Mouse (Mus musculus) granulocyte monocyte progenitor cell, adult 5-6 weeks (primary cell): ENCODE results near the gene Tep1. TPM values are rescaled to one million over a fixed set of nuclear protein-coding genes. Genes with fewer than 3 reads are reported as not detected.
A peak's percentile ranks its signal among the peaks of the same experiment; 100 is the strongest.
"Not testable (repeated sequence)": the region's sequence is repeated elsewhere in the genome, so short reads cannot be mapped to it uniquely, and the experiment has no call there.

Experiments used
- ATAC-seq: replicated peaks from 2 replicates; pipeline ENCODE4 v1.8.0; 2016; ENCODE audit warnings: mild to moderate bottlenecking, moderate TSS enrichment, inconsistent platforms; ENCODE audit not compliant: poor library complexity, severe bottlenecking
- total RNA-seq, 2 experiments: library from RNA; stranded (forward) in 1 of 2; stranded (reverse) in 1 of 2; fragments of 200-712, 200-1000 nt in 1 of 2; fragments of >200 nt in 1 of 2; fragmentation: Nextera tagmentation in 1 of 2; gene quantifications; 2 replicates each; pipeline ENCODE4 v1.2.3; 2014 to 2017

The Tep1 gene
- total RNA-seq, 2 experiments from 2014 or later: 21.1 to 54.2 TPM

DNA sequence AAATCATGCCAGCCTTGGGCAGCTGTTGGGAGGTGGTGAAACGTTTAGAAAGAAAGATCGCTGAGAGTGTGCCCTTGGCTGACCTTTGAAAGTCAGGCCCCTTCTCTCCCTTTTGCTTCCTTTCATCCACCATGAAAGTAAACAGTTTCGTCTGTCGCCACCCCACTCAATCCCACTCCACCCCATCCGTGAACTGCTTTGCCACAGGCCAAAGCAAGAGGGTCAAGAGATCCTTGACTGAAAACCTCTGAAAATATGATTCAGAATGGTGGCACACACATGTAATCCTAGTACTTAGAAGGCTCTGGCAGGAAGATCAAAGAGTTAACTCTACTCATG, 414 bp upstream of the Tep1 start:
- ATAC-seq: no peak

GRCm38 (mm10) chr14:50868656-50869055, 1.7 kb downstream of the Tep1 start:
- ATAC-seq: no peak

GRCm38 (mm10) chr14:50868211-50868610, 2.1 kb downstream of the Tep1 start:
- no peak for ATAC-seq

DNA sequence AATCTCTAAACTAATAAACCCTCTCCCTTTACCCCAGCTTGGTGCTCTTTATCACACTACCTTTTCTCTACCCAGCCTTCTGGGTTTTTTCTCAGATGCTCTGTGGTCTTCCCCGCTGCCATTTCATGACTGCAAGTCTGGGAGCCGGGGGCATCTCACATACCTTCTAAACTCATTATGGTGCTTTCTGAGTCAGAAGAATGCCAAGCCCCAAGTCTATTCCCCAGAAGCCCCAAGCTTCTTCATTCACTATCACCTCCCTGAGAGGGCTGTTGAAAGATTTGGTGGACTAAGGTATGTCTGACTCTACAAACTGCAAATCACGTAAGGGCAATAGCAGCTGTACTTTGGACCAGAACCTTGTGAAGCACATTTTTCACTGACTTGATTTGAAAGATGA, 3.4 kb downstream of the Tep1 start:
- ATAC-seq: no peak

GRCm38 (mm10) chr14:50865005-50865404, 5.4 kb downstream of the Tep1 start:
- ATAC-seq: peak; percentile 85

GRCm38 (mm10) chr14:50862641-50863040, 7.7 kb downstream of the Tep1 start:
- no peak for ATAC-seq

- no peak for ATAC-seq
Observed at GRCm38 (mm10) chr14:50855788-50856187, 14.6 kb downstream of the Tep1 start.

DNA sequence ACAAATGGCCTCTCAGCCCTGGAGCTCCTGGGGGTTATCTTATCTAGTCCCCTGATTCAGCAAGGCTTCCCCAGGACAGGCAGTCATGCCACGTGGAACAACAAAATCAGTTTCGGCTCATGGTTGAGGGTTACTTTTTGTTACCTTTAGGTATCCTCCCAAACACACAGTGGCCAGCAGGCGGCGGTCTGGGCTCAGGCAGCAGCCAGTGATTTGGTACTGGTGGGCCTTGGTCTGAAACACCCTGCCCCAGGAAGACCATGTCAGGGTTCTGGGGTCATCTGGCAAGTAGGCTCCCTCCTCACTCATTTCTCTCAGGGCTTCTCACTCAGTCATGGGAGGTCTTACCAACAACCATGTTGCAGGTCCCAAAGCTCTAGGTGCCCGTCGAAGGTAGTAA, 33.1 kb downstream of the Tep1 start:
- no peak for ATAC-seq

- ATAC-seq: peak; percentile 47
Observed at GRCm38 (mm10) chr14:50834435-50834834, 35.9 kb downstream of the Tep1 start.

DNA sequence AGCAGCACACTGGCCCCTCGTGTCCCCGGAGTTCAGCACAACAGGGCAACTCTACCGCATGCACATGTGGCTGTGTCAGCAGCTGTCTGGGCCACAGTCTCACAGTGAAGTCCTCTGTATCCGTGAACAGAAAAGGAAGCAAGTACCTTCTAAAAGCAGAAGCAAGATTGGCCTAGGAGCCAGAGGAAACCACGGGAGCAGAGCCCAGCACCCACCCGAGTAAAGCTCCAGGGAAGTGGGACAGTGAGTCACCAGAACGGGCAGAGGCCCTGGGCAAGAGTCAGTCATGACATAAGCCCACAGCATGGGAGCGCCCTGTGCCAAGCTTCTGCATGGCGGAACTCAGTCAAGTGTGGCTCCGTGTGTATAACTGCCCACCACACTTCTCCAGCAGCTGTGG, 36.4 kb downstream of the Tep1 start:
- peak; percentile 89 for ATAC-seq

DNA sequence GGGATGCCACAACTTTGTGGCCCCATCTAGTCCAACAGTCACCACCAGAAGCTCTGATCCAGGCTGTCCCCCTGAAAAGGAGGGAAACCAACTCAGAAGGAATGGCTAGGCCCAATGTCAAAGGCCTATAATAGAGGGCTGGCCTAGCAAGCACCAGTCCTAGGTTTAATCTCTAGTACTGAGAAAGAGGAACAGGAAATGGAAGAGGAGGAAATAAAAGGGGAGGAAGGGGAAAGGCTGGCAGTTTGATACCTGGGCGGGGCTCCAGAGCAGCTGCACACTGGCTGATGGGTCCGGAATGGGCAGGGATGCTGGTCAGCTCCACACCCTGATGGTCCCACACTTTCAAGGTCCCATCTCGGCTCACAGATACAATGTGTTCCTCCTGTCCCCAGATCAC, 40.5 kb downstream of the Tep1 start:
- ATAC-seq: peak; percentile 40

- ATAC-seq: no peak
Observed at GRCm38 (mm10) chr14:50826579-50826978, 43.8 kb downstream of the Tep1 start.

GRCm38 (mm10) chr14:50824219-50824618, 46.1 kb downstream of the Tep1 start:
- ATAC-seq: peak; percentile 93

DNA sequence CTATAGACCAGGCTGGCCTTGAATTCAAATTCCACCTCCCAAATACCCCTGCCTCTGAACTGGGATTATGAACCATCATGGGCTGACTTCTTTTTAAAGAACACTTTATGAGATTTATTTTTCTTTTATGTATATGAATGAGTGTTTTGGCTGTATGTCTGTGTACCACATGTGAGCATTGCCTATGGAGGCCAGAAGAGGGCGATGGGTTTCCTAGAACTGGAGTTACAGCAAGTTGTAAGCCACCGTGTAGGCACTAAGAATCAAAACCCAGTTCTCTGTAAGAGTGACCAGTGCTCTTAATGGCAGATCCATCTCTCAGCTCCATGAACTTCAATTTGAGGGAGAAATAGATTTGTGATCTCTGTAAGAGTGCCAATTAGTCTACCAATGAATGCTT, 47.1 kb downstream of the Tep1 start:
- no peak for ATAC-seq

DNA sequence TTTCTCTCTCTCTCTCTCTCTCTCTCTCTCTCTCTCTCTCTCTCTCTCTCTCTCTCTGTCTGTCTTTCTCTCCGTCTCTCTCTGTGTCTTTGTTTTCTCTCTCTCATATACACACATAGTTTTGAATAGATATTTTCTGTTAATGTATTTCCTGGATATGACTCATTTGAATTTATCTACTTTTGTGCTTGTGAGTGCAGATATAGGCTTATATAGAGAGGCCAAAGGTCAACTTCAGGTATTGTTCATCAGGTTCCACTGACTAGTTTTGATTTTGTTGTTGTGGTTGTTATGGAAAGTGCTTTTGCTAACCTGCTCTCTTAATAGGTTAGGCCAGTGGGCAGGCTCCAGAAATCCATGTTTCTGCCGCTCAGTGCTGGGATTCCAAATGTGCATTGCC, 57.3 kb downstream of the Tep1 start:
- no peak for ATAC-seq

DNA sequence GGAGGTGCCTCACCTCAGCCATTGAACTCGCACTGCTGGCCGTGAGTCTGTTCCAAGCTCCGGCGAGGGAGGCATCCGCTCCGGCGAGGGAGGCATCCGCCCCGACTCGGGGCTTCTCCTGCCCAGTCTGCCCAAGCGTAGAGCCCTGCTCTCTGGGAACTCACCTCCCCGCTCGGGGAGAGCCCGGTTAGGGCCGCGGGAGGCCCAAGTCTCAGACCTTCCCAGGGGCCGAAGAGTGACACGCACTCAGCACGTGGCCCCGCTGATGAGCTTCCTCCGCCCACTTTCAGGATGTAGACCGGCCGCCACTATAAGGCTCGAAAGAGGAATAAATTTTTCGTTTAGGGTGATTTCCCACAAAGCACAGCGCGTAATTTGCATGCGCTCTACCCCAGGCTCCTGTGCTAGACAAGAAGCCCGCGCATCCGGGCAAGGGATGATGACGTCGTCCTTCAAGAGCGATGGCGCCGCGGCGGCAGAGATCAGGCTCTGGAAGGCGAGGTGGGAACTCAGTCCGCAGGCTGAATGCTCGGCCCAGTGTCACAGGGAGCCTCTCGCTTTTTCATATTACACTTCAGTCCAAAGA, 62.8 kb downstream of the Tep1 start, which contains the start of the genes Ccnb1ip1 and Parp2:
Gene Ccnb1ip1 (minus strand): TSS at position 246 of the 586 bp plus-strand sequence.
Gene Parp2 (plus strand): TSS at position 355 of the 586 bp plus-strand sequence.
- ATAC-seq: peak; percentile 95

DNA sequence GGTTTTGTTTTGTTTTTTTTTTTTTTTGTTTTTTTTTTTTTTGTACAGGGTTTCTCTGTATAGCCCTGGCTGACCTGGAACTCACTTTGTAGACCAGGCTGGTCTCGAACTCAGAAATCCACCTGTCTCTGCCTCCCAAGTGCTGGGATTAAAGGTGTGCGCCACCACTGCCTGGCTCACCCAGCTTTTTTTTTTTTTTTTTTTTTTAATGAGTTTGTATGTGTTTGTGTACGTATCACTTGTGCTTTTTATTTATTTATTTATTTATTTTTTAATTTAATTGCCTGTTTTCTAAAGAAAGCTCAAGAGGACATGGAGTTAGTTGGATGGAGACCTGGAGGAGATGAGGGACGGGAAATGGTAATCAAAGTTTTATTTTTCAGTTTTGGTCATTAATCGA, 63.9 kb downstream of the Tep1 start:
- not testable (repeated sequence) for ATAC-seq

- no peak for ATAC-seq
Observed at GRCm38 (mm10) chr14:50804683-50805082, 65.7 kb downstream of the Tep1 start.

- no peak for ATAC-seq
Observed at GRCm38 (mm10) chr14:50802843-50803562, 67.4 kb downstream of the Tep1 start.

DNA sequence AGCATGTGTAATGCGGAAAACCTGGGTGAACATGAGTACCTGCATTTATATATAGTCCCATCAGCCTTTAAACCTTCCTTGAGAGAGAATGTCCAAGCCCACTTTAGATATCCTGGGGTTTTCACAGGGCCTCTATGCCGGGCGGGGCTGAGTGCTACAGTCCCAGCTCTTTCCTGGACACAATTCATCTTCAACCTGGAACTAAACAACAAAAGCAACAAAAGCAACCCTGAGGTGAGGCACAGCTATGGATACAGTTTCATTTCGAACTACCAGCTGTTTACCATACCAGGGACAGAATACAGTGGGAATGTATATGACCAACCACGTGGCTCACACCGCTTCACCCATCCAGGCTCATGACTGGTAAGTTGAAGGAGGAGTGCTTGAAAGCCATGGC, 67.9 kb downstream of the Tep1 start:
- ATAC-seq: no peak

- peak; percentile 81 for ATAC-seq
Observed at GRCm38 (mm10) chr14:50799502-50800259, 70.7 kb downstream of the Tep1 start.
